In genomic region chr2:19444931-19445831, GRCm38 (mm10) we compare ENCODE assay signal across 8 mouse cellular contexts. TPM values are rescaled to one million over a fixed set of nuclear protein-coding genes. Genes with fewer than 3 reads are reported as not detected.
DNase-seq lines count a peak whose midpoint lies in the region.
"Had no signal": no experiment of that assay in that cellular context is flagged by ENCODE, and none has a peak within 500 bp of the region (broad histone marks: within the 10 kb centered on the region; RNA-seq: fewer than 3 reads in every experiment).

TSS of gene Ptf1a (plus strand) at chr2:19445663.

- peak within 1 kb of the TSS; percentile 43 for H3K4me3 ChIP-seq in forebrain, embryonic 10.5 days
- H3K4me3 ChIP-seq in limb, embryonic 10.5 days: peak within 1 kb of the TSS; percentile 40

- no peaks in the 10 kb centered on the region for H3K9me3 ChIP-seq in forebrain, embryonic 10.5 days
- no peaks in the 10 kb centered on the region for H3K9me3 ChIP-seq in limb, embryonic 10.5 days (replicated peaks)

- WGBS in forebrain, embryonic 10.5 days: under 1% methylated on average over 52 of the region's 53 CpGs
- under 1% methylated on average over 53 of the region's 53 CpGs for WGBS in limb, embryonic 10.5 days

- no peak within 1 kb of the TSS for H3K27ac ChIP-seq in forebrain, embryonic 10.5 days
- no peak within 1 kb of the TSS for H3K27ac ChIP-seq in limb, embryonic 10.5 days

- intact Hi-C loops in left cerebral cortex, postnatal 4 days (cut with DNase I): no loop called here
- intact Hi-C loops in left cerebral cortex, postnatal 36 days (cut with DNase I): no loop called here

- peaks cover 100% of the 10 kb centered on the region for H3K27me3 ChIP-seq in forebrain, embryonic 10.5 days (ENCODE audit: poor library complexity, severe bottlenecking)
- peaks cover 100% of the 10 kb centered on the region for H3K27me3 ChIP-seq in limb, embryonic 10.5 days (ENCODE audit: low read depth, poor library complexity, severe bottlenecking)

- H3K36me3 ChIP-seq in forebrain, embryonic 10.5 days (replicated peaks): no peaks in the 10 kb centered on the region
- H3K36me3 ChIP-seq in limb, embryonic 10.5 days: no peaks in the 10 kb centered on the region

- peaks cover 36% of the 10 kb centered on the region for H3K4me1 ChIP-seq in forebrain, embryonic 10.5 days
- peaks cover 27% of the 10 kb centered on the region for H3K4me1 ChIP-seq in limb, embryonic 10.5 days

- peak; percentile 67 for DNase-seq in left cerebral cortex, postnatal 4 days
- no peak for DNase-seq in left cerebral cortex, postnatal 36 days (ENCODE audit: low spot score in 2 of 2)
- no peak for DNase-seq in forebrain, embryonic 10.5 days (ENCODE audit: extremely low spot score, low spot score)
- peak; percentile 60 for DNase-seq in limb, embryonic 10.5 days (ENCODE audit: low spot score)
- DNase-seq in retina, postnatal 1 day: peak; percentile 80
- DNase-seq in adrenal gland, adult 8-10 months: no peak
- DNase-seq in ovary, postnatal 14 days (ENCODE audit: low spot score): no peak

RNA-seq across cellular contexts. Expression of gene Ptf1a, which starts in this region (rescaled TPM):
- not detected for total RNA-seq in left cerebral cortex, postnatal 4 days (2021)
- not detected for total RNA-seq in left cerebral cortex, postnatal 36 days (2021)
- not detected in 2 replicates for polyA plus RNA-seq in forebrain, embryonic 10.5 days (2016; fragmentation: Nextera tagmentation; extraction: Ambion mirVana)
- not detected in 2 replicates for polyA plus RNA-seq in limb, embryonic 10.5 days (2016; fragmentation: Nextera tagmentation; extraction: Ambion mirVana)
- not detected for total RNA-seq in adrenal gland, adult 8-10 months (2022)
- polyA plus RNA-seq: cortical plate, adult 2 months had no signal

Comparison
In these comparisons a context has a peak if more than half of its experiments do, and no peak if none do; other contexts are left out.
1. Peak in DNase-seq in left cerebral cortex, postnatal 4 days; RNA of the gene not detected or under 1 TPM.
2. Peak in DNase-seq and H3K4me3 ChIP-seq in limb, embryonic 10.5 days; RNA of the gene not detected or under 1 TPM.